Mouse (Mus musculus) ES-Bruce4 (cell line): ENCODE measurements around the gene Hsf2bp.

Experiments used
- CTCF ChIP-seq: IDR thresholded peaks from one replicate; pipeline ENCODE4 v1.8.1; 2011; ENCODE audit warnings: low read depth, low read length
- POLR2A ChIP-seq: IDR thresholded peaks from one replicate; pipeline ENCODE4 v1.8.1; 2011; ENCODE audit warnings: low read length; ENCODE audit not compliant: insufficient read depth

GRCm38 (mm10) chr17:31902630-31903198 lies 133.4 kb downstream of the Hsf2bp start:
- TF ChIP-seq POLR2A (no peak), CTCF (no peak)
